Mouse (Mus musculus) embryonic fibroblast, embryonic 13.5 days (primary cell): ENCODE measurements around the gene Wdr60.

Experiments used
- CTCF ChIP-seq: IDR thresholded peaks from 2 replicates; pipeline ENCODE4 v1.5.1; 2011; ENCODE audit warnings: mild to moderate bottlenecking, control low read depth, low read length, moderate library complexity, borderline replicate concordance; ENCODE audit not compliant: insufficient read depth
- POLR2A ChIP-seq: IDR thresholded peaks from 2 replicates; pipeline ENCODE4 v1.6.1; 2011; ENCODE audit warnings: low read depth, mild to moderate bottlenecking, control low read depth, low read length, moderate library complexity

DNA sequence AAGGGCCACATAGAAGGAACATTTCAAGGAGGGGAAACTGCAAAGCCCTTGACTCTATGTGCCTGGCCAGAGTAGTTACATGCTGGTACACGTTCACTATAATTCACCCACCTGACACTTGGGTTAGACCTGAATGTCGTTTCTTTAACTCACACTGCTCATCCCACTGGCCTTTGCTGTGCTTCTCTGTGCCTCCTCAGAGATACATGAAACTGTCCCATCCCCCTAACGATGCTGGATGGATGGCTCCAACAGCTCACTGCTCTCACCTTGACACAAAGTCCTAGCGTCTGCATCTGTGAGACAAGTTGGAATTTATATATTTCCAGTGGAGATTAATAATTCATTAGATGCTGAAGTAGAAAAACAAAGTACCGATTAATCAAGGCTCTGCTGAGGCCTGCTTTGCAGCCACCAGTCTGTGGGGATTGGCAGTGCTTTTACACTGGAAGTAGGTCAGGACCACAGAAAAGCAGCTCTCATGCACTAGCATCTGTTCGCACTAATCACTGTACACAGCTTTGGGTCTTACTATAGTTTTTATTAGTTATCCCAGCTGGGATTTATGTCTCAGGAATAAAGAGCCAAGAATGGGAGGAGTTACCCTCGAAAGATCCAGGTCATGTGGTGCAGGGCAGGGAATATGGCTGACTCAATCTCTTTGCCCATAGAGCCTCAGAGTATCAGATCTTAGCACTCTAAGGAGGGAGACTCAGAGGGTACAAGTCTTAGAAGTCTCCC, 105.9 kb downstream of the Wdr60 start:
- TF ChIP-seq CTCF (no peak), POLR2A (no peak)
